Mouse (Mus musculus) left cerebral cortex, postnatal 4 days (tissue): ENCODE results near the gene Jmjd6. TPM values are rescaled to one million over a fixed set of nuclear protein-coding genes. Genes with fewer than 3 reads are reported as not detected.
"Not testable (repeated sequence)": the region's sequence is repeated elsewhere in the genome, so short reads cannot be mapped to it uniquely, and the experiment has no call there.

Experiments used
- DNase-seq: peaks from one replicate; pipeline ENCODE4 v3.0.0-alpha.2; 2022
- intact Hi-C: fragments of 180-260 bp; cut with DNase I; formaldehyde crosslinking; loops from one replicate; pipeline ENCODE4 v1.15.1; 2025
- total RNA-seq, 2 experiments: library from RNA; stranded (reverse); gene quantifications; 2 replicates each; pipeline ENCODE4 v1.2.3; 2021

Jmjd6 gene
- total RNA-seq, 2 experiments from 2014 or later, result 35.7 to 39.9 TPM

DNA sequence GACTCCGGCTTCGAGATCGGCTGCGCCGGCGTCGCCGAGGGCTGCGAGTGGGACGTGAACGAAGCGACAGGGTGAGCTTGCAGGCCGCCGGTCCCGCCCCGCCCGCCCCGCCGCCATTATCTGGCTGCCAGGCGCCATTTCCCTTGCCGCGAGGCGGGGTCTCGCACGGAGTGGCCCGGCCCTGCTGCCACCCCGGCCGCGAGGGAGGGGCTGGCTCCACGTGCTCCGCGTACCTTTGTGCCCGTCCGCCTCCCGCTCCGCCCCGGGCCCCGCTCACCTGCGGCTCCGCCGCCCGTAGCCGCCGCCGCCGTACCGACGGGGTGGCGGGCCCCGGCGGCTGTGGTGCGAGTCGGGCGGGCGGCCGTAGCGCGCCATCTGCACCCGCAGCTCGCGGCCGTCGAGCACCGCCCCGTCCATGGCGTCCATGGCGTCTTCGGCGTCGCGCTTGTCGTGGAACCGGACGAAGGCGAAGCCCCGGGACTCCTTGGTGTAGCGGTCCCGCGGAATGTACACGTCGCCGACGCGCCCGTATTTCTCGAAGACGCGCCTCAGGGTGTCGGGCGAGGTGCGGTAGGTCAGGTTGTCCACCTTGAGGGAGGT lies 9.1 kb upstream of the Jmjd6 start, which contains the start of gene Mfsd11:
Gene Mfsd11, plus strand, starts transcription at position 150 of the 600 bp plus-strand sequence.
- intact Hi-C loops, result no loop called here
- peak; percentile 80 for DNase-seq

DNA sequence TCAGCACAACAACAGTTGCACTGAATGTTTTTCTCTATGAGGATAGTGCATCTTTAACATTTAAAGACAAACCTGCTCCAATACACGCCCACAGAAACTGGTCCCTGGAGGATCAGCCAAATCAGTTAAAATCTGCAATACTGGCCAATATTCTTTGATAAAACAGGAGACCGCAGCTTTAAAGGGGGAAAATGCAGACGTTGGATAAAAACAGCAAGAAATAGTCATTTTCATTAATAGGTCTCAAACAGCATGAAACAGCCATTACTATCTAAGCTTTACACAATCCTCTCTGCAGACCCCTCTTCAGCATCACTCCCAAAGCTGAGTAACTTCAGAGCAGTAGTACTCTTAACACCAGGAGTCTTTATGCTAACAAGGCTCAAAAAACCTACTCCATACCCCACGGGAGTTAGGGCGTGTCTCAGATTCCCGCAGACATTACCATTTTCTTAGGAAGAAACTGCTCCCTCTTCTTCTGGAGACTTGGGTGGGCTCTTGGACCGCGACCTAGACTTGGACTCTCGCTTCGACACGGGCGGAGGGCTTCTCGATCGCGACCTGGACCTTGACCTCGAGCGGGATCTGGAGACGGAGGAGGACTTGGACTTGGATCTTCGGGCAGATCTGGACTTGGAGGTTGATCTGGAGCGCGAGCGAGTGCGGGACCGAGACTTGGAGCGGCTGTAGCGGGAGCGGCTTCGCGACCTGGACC lies 8.5 kb upstream of the Jmjd6 start:
- no peak for DNase-seq
- intact Hi-C loops, result no loop called here

DNA sequence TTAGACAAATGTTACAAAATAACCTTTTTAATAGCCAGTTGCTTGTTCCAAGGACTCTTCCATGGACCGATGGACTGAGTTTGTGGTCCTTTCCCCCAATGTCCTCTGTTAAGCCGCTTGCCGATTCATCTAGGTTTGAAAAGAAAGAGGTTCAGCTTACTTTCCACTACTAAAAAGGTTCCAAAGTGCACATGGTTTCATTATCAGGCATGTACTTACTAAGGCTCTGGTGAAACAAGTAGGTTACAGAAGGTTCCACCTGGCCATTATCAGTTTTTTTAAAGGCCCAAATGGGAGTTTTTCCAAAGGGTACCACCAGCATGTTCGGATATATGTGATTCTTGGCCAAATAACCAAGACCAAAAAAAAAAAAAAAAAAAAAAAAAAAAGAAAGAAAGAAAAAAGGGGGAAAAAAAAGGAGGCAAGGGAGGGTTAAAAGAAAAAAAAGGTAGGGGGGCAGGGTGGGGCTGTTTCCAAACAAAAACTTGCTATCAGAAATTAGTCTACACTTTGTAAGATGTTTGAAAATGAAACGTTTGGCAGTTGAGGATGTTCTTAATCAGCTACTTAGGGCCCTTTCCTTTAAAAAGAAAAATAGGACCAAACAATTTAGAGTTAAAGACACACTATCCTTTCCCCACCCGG lies 7.7 kb upstream of the Jmjd6 start:
- intact Hi-C loops, result no loop called here
- no peak for DNase-seq

DNA sequence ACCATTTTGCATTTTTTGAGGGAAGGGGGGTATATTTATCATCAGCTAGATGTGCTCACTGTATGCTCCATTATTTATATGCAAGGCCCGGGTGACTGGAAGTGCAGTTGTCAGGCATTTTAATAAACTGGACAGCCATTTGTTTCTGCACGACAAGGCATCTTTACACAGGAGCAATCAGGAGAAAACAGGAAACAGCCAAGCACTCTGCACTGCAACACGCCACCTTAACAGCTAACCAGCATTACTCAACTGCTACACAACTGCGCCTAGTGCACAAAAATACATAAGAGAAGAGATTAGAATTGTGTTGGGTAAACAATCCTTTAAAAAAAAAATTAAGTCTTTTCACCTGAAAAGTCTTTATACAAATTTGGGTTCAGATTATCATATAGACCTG lies 6.8 kb upstream of the Jmjd6 start:
- DNase-seq, result no peak
- intact Hi-C loops, result no loop called here

- no peak for DNase-seq
- intact Hi-C loops, result no loop called here
Measured at GRCm38 (mm10) chr11:116849587-116849986, 6.3 kb upstream of the Jmjd6 start.

- intact Hi-C loops, DNase-seq: not testable (repeated sequence)
Measured at GRCm38 (mm10) chr11:116848877-116849178, 5.6 kb upstream of the Jmjd6 start.

- intact Hi-C loops, result no loop called here
- DNase-seq, result no peak
Measured at GRCm38 (mm10) chr11:116848086-116848876, 5.0 kb upstream of the Jmjd6 start.

GRCm38 (mm10) chr11:116847187-116848085 lies 4.2 kb upstream of the Jmjd6 start:
- intact Hi-C loops, result no loop called here
- no peak for DNase-seq

- DNase-seq, result no peak
- intact Hi-C loops, result no loop called here
Measured at GRCm38 (mm10) chr11:116846593-116847181, 3.4 kb upstream of the Jmjd6 start.

DNA sequence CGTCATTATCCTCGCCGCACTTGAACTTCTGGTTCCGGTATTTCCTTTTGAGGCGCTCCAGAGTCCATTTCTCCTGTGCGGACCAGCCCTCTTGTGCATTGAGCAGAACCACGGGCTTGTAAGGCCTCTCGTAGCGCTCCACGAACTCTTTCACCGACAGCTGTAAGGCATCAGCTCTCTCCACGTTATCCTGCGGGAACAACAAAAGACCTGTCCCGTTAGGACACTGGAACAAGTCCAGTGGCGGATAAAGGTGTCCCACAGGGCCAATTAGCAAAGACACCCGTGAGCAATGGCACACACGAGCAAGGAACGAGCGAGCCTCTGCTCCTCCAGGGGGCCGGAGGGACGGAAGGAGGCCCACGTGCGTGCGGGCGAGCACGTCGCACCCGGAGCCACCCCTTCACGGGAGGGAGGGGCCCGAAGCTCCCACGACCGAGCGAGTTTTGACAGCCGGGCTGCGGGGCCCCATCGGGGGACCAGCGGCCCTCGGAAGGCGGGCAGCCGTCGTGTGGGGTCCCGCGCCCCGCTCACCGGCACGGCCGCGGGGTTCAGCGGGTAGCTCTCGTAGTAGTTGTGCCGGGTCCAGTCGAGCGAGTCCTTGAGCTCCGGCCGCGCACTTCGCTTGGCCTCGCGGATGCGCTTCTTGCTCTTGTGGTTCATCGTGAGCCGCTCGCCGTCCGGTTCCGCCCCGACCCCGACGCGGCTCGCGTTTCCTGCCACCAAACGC lies 553 bp downstream of the Jmjd6 start:
- intact Hi-C loops, result no loop called here

DNA sequence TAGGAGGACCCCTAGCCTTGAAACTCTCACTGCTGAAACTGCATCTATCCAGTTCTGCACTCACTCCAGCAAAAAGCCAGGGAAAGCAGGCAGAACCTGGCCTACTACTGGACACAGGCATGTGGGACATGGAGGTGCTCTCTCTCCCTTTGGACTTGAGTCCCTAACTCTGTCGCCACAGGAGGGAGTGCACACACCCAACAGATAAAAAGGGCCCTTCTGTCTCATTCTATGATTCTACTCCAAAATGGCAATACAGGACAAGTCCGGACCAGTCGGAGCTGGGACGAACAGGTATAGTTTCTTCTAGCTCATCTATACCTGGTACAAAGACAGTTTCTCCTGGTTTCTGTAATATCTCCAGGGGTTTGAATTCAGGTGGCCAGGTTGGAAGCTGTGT lies 2.5 kb downstream of the Jmjd6 start:
- intact Hi-C loops, result no loop called here

More for the DNA sequence above, 553 bp downstream of the Jmjd6 start:
- peak; percentile 63 for DNase-seq

DNA sequence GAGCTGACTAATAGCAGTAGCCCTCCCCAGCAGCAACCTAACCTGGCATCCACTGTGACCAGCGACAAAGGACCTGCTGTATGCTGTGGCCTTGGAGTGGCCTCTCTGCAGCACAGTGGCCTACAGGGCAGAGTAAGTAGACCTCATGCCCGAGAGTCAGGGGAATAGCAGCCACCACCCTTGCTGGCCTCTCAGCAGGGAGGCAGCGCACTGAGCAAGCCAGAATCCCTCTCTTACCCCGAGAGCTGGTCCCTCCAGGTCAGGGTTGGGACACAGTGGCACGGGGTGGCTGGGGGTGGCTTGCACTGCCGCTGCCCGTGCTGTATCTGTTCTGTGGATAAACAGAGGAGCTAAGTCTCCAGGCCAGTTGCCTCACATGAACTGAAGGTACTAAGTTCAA lies 3.6 kb downstream of the Jmjd6 start:
- intact Hi-C loops, result no loop called here
- no peak for DNase-seq

More for the DNA sequence above, 2.5 kb downstream of the Jmjd6 start:
- DNase-seq, result no peak

DNA sequence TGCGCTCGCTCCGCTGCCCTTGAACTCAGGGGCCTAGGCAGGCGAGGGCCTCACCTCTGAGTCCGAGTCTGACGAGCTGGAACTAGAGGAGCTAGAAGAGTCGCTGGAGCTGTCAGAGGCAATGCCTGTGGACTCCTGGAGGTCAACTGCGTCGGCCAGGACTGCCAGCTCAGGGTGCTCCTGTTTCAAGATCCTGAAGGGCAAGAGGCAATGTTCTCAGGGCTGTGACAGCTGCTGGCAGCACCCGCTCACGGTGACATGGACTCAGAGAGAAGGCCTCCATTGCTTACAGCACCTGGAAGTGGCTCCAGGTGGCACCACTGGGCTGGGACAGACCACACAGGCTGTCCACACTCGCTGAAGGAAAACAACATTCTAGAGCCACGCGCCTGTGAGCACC lies 4.3 kb downstream of the Jmjd6 start:
- intact Hi-C loops, result no loop called here
- DNase-seq, result no peak

GRCm38 (mm10) chr11:116837441-116837840 lies 5.8 kb downstream of the Jmjd6 start:
- intact Hi-C loops, result no loop called here
- no peak for DNase-seq

- intact Hi-C loops, result no loop called here
- DNase-seq, result no peak
Measured at GRCm38 (mm10) chr11:116836283-116836682, 7.0 kb downstream of the Jmjd6 start.

GRCm38 (mm10) chr11:116834954-116835353 lies 8.3 kb downstream of the Jmjd6 start:
- intact Hi-C loops, result no loop called here
- no peak for DNase-seq

- intact Hi-C loops, result no loop called here
- no peak for DNase-seq
Measured at GRCm38 (mm10) chr11:116832172-116832685, 11.0 kb downstream of the Jmjd6 start.

GRCm38 (mm10) chr11:116827534-116828165 lies 15.6 kb downstream of the Jmjd6 start, which contains the start of gene Mxra7:
Mxra7 (minus strand) TSS chr11:116828046.
- DNase-seq, result peak; percentile 78
- intact Hi-C loops, result no loop called here
